Mouse (Mus musculus) kidney, adult 2 months (tissue): ENCODE results near the gene Klk8.

Experiments used
- CTCF ChIP-seq: fragments of 200-500 bp; conservative IDR thresholded peaks from 2 replicates; pipeline ENCODE4 v1.5.1; 2011; ENCODE audit warnings: low read depth, mild to moderate bottlenecking, control low read depth, low read length, moderate library complexity, mixed read lengths; ENCODE audit not compliant: insufficient read depth, insufficient read length
- POLR2A ChIP-seq: fragments of 200-500 bp; IDR thresholded peaks from one replicate; pipeline ENCODE4 v1.6.1; 2011; ENCODE audit warnings: low read depth, low read length, control low read depth

- TF ChIP-seq CTCF (no peak), POLR2A (no peak)
Measured at GRCm38 (mm10) chr7:43843801-43844200, 46.4 kb downstream of the Klk8 start.
